Mouse (Mus musculus): Measurements from ENCODE around the gene Pold2. TPM values are rescaled to one million over a fixed set of nuclear protein-coding genes. Genes with fewer than 3 reads are reported as not detected.
A peak's percentile ranks its signal among the peaks of the same experiment; 100 is the strongest.

Pold2 gene
- 96.7 and 101 TPM in 2 replicates for polyA plus RNA-seq (2012; rRNA removed)

DNA sequence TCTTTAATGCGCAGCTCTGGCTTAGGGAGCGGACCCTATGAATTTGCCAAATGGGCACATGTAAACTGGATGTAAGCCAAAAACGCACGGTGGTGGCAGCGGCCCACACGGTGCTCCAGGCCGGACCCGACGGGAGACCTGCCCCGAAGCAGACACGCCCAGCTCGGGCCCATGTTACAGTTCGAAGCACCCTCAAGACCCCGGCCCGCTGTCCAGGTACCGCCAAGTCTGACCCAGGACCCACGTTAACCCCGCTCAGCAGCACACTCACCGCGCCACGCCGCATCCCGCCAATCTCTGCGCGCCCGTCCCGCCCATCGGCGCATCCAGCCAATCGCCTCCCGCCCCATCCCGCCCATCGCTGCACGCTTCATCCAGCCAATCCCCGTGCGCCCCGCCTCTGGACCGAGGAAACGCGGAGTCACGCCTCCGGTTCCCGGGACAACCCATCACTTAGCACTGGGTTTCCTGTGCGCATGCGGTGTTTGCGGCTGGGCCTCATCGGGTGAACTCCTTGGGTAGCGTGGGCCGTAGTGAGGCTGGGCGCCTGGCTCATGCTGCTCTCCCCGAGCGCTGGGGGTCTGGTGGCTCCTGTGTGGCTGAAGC lies at the start of gene Pold2:
Pold2 (minus strand) TSS at position 372 of the 606 bp plus-strand sequence.
- DNase-seq (ENCODE audit: low read depth) = peak; percentile 78

DNA sequence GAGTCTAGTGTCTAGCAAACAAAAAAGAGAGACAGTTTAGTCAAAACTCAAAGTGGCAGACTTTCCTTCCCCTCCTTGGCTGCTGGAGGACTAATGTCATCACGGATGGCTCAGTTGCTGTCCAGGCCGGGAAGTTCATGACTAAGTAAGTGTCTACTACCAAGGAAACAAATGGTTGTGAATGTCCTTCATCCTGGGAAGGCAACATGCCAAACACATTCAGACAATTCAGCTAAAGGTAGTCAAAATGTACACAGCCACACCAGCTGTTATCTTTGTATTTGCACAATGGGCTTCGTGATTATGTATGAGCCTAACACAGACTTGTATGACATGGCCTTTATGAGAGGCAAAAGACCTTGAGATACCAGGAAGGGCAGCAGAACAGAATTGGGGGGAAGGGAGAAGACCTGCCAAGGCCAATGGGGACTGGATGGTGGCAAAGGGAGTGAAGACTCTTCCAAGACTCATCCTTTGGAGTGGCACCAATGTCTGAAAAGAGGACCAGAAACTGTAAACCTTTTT lies 48.7 kb upstream of the Pold2 start:
- no peak for DNase-seq (ENCODE audit: low read depth)

DNA sequence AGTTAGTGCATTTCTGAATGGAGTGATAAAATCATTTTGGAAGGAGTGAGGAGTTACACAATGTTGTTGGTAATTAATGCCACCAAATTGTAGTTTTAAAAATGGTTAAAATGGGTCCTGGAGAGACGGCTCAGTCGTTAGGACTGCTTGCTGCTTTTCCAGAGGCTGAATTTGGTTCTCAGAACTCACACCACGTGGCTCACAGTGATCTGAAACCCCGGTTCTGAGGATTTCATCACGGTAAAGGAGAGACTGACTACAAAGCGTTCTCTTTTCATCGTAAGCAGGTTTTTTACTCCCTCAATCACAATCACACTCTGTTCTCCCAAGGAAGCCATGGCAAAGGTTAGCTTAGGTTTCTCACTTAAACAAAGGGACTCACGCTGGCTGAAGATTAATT lies 46.6 kb upstream of the Pold2 start:
- DNase-seq (ENCODE audit: low read depth) = no peak

DNA sequence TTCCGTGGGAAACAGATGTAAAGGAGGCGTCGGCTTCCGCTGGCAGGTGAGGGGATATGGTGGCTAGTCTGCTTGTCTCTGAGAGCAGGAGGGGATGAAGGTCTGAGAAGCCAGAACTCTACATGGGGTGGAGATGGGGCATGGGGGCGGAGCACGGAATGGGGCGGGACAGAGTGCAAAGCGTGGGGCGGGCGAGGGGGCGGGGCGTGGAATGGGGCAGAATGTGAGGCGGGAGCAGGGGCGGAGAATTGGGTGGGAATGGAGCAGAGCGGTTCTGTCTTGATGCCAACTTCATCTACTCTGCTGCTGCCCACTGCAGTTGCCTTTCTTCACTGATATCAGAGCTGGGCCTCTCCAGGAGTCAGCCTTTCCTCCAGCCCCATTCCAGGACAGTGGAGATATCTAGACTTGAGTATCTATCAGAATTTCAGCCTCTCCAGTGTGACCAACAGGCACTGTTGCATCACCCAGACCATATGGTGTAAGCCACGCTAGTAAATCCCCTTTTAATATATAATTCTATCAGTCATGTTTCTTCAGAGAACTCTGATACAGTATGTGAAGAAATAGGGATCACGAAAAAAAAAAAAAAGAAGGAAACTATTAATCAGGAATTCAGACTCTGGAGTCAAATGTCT lies 42.4 kb upstream of the Pold2 start:
- no peak for DNase-seq (ENCODE audit: low read depth)

DNA sequence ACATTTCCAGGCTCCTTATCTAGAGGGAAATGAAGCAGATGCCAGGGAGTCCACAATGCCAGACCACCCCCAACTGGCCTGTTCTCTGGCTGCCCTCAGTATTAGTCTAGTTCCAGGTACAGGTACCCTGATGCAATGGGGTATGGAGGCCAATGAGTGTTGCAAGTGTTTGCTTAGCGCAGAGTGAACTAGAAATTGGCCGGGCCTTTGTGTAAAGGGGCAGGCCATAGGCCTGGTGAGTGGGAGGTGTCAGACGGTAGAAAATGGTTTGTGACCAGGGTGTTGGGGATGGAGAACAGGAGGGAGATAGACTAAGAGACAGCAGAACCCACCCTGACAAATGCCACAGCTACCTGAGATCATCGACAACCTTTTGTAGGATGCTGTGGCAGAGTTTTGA lies 41.5 kb upstream of the Pold2 start:
- DNase-seq (ENCODE audit: low read depth) = no peak

DNA sequence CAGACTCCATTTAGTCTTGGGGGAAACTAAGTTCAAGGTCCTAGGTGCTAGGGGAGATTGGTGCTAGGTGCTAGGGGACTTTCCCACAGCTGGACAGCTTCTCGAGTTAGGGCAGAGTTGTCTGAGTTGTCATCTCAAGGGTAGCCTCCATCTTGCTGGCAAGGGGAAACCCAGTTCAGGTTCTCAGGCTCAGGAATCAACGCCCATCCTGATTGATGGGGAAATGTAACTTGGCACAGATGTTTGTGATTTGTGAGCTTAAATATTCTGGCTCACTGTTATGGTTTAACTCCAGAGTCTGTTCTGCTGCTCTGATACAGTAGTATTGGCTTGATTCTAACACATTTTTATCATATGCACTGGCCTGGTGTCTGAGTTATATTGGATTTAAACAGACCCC lies 40.0 kb upstream of the Pold2 start:
- DNase-seq (ENCODE audit: low read depth) = no peak

DNA sequence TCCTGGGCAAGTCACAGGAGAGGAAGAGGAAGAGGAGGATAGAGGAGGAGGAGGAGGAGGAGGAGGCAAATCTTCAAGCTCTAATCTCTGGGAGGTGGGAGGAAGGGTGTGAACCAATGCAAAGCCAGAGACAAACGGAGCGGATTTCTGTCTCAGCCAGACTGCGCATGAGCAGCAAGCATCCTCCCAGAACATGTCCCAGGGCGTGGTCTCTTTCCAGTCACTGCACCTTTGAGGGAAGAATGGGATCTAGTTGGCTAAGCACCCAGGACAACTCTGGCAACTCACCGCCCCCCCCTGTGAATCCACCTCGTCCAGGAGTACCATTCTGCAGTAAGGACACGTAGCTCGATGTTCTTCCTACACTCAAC lies 38.1 kb upstream of the Pold2 start:
- no peak for DNase-seq (ENCODE audit: low read depth)

DNA sequence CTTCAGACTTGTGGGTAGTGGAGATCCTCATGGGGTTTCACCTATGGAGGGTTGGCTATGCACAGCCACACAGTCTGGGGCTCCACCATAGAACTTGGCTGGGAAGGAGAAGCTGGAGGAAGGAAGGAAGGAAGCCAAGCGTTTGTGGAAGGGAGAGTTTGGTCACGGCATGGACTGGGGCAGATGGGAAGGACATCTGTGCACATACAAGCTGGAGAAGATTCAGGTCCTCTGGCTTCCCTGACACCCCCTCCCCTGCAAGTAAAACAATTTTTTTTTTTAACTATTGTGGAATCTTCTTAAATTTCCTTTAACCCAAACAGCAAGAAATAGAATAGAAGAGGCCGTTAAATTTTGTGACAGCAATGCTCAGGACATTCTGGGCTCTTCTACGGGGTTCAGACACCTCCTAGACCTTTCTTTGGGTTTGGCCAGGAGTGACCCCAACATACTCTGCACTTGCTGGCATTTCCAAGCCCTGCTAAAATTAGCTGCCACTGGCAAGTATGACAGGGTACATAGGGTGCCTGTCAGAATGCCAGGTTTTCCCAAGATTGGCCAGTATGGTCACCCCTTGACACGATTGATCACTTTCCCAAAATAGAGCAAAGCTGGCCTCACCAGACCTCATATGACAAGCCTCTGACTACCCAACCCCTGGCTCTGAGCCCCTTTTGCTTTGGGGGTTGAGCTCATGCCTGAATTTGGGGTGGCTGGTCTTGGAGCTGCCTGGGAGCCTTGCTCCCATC lies 37.5 kb upstream of the Pold2 start:
- DNase-seq (ENCODE audit: low read depth) = no peak

DNA sequence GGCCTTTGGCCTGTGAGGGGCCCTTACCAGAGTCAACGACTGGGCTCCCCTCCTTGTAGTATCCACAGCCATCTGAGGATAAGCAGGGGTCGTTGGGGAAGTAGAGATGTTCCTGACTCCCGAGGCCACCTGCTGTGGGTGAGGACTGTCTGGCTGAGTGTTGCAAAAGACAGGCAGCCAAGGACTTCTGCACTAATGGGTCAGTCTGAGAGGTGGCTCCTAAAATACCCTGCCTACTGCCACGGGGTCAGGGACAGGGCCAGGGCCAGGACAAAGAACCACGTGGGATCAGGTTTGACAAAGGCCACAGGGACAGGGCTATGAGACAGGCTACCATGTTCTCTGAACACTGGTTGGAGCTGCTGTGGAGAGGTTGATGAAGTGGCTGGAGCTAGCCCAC lies 36.8 kb upstream of the Pold2 start:
- DNase-seq (ENCODE audit: low read depth) = no peak

DNA sequence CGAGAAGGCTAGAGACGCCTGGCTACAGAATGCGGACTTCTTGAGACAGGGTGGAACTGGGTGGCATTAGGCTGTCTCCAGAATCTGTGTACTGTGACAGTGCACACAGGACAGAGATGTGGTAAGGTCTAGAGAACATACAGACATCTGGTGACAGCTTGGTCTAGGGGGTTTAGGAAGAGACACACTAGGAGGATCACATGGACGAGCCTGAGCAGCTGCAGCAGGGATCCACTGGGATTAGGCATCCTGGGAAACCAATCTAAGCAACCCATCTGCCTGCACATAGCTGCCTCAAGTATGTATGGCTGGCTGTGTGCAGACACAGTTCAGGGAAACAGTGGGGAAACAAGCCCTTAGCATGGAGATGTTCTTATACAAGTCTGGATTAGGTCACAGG lies 35.8 kb upstream of the Pold2 start:
- DNase-seq (ENCODE audit: low read depth) = no peak

DNA sequence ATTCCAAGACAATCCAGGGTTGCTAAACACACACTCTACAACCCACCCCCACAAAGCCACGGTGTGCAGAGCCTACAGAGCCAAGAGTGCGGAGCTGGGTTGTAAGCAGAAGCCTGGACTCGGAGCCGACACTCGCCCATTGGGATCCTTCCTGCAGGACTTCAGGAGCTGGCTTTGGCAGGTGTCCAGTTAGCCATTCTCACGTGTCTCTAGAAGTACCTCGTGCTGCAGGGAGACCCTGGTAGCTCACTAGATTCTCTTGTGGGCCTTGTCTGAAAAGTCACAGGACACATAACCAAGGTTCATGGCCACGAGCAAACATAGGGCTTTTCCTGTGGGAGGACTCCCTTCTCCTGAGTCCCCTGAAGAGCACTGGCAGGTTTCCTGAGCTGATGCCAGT lies 35.2 kb upstream of the Pold2 start:
- no peak for DNase-seq (ENCODE audit: low read depth)

DNA sequence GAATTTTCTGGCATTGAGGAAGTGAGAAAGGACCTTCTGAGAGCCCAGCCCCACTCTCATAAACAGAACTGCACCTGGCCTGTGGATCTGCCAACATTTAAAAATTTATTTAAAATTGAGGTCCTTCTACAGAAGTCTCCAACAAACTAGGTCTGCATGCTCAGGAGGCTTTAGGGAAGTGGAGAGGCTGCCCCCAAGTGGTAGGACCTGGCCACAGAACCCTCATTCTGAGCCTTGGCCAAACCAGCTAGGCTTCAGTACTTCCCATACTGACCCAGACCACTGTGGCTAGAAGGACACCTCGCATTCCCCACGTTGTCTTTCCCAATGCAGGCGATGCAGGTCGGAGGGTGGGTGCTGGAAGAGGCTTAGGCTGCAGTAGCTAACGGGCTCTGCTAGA lies 34.5 kb upstream of the Pold2 start:
- no peak for DNase-seq (ENCODE audit: low read depth)

DNA sequence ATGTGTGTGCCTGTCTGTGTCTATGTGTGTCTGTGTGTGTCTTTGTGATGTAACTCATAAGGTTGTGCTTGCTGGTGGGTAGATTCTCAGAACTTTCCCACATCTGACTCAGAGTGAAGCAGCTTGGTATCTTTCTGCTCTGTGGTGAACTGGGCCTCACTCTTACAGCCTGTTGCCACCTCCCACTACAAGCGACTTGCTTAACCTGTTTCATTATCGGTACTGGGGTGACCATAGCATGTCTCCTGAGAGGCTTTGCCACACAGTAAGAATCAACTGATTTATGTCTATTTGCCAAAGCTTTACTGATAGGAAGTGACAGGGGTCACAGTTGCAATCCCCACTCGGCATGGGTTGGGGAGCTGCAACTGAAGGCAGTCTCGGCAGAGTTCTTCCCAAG lies 30.6 kb upstream of the Pold2 start:
- DNase-seq (ENCODE audit: low read depth) = no peak

DNA sequence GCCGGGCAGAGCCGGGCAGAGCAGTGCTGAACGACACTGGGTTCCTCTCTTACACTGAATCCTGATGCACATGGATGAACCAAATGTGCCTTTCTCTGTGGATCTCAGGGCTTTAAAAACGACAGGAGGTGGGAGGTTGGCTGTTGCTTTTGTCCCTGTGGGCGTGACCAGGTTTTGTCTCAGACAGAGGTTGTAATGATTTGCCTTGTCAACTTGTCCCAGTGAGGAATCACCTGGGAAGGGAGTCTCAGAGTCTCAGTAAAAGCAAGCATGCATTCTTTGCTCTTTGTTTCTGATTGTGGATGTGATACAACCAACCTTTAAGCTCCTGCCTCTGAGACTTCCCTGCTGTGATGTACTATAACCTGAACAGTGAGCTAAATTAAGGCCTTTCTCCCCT lies 29.0 kb upstream of the Pold2 start:
- no peak for DNase-seq (ENCODE audit: low read depth)

DNA sequence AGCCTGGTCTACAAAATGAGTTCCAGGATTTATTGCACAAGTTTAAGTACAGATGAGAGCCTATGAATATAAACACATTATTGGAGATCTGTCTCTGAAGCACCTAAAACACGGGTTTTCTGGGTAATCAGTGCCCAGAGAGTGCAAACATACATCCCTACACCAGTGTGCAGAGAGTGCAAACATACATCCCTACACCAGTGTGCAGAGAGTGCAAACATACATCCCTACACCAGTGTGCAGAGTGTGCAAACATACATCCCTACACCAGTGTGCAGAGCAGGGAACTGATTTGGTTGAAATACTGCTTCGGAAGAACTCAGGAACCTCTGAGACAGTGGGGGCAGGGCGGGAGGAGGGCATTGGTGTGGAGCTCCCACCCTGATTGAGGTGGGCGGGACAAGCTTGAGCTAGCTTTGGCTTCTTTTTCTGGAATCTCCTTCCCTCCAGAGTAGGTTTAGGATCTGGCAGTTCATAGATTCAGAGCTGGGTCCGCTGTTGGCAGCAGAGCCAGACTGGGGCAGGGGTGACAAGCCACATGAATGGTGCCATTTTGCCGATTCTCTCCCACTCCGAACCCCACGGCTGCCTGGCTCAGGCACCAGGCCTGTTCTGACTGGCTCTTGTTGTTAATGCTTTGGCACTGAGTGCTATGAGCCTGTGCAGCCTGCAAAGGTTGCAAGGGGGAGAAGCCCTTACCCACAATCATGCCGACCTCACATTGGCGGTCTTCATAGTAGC lies 27.9 kb upstream of the Pold2 start:
- no peak for DNase-seq (ENCODE audit: low read depth)

DNA sequence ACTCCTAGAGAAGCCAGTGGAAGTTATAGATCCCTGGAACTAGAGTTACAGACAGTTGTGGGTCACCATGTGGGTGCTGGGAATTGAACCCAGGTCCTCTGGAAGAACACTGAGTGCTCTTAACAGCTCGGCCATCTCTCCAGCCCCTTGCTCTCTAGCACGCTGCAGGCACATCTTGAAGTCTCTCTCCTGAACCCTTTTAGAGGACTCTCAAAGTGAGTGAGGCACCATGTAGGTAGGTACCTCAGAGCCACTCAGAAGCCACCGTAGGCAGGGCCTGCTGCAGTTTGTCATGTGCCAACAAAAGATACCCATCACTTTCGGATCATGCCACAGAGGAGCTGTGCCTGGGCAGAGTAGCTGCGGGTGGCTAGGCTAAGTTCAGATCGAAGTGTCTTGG lies 26.8 kb upstream of the Pold2 start:
- DNase-seq (ENCODE audit: low read depth) = no peak

DNA sequence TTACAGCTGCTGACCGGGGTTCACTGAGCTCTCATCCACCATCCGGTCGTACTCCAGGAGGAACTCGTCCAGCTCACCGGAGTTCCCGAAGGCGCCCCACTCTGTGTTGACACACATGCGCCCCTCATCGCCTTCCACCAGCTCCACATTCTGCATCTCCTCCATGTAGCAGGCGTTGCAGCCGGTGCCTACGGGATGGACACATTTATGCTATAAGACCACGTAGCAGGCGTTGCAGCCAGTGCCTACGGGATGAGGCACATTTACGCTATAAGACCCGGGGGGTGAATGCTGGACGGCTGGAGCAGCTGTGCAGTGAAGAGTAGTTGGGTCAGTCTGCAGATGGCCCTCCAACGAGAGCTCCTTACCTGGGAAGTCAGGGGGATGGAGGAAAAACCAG lies 26.3 kb upstream of the Pold2 start:
- no peak for DNase-seq (ENCODE audit: low read depth)

DNA sequence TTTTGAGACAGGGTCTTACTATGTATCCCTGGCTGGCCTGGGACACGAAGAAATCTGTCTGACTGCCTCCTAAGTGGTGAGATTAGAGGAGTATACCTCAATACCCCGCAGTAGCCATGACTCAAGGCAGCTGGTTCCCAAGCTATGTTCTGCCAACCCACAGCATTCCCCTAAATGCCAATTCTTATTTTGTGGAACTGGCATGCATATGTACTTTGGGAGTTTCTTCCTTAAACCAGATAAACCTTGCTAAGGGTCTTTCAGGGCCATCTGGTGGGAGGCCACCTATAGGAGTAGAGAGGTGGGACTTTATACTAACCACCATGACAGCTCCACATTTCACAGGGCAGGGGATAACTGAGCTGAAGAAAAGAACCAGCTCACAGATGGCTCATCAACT lies 25.8 kb upstream of the Pold2 start:
- no peak for DNase-seq (ENCODE audit: low read depth)

DNA sequence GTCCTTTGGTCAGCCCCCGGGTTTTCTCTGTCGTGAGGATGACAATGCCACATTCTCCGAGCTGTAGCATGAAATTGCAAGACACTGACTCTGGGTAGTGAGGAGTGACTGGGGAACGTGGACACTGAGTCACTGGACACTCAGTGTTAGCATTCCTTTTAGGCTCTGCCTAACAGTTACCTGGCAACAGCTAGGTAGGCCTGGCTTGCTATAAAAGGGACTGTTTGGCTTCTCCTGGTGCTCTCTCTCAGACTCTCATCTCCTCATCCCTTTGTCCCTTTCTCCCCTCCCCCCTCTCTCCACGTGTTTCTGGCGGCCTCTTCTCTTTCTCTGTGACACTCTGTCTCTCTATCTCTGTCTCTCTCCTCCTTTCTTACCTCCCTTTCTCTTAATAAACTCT lies 24.3 kb upstream of the Pold2 start:
- no peak for DNase-seq (ENCODE audit: low read depth)

DNA sequence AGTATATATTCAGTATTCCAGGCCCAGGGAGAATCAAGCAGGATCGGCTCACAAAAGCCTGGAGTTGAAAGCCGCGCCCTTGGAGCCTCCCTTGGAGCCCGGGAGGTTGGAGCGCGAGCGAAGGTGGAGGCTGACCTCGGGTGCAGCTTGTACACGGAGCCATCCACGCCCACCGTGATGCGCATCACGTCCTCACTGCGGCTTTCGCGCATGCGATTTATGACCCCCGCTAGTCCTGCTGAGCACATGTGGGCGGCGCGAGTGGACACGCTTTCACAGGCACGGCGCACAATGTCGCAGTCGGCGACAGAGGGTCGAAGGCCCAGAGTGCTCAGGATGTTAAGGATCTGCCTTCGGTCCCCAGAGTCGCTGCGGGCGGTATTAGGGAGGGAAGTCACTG lies 23.9 kb upstream of the Pold2 start:
- no peak for DNase-seq (ENCODE audit: low read depth)

DNA sequence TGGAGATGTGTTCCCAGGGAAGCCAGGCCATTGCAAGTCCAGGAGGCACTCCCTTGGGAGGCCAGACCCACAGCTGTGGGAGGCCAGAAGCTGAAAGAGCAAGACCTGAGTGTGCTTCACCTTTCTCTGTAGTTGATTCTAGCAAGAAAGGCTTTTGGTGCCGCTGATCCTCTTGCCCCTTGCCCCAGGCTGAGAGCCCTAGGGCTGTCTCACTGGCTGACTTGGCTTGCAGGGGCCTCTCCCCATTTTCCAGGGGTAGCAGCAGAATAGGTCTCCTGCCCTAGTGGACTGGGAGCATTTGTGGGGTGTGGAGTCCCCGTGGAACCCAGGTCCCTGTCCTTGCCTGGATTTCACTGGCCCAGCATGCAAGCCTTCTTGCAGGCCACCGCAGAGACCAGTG lies 23.2 kb upstream of the Pold2 start:
- no peak for DNase-seq (ENCODE audit: low read depth)

DNA sequence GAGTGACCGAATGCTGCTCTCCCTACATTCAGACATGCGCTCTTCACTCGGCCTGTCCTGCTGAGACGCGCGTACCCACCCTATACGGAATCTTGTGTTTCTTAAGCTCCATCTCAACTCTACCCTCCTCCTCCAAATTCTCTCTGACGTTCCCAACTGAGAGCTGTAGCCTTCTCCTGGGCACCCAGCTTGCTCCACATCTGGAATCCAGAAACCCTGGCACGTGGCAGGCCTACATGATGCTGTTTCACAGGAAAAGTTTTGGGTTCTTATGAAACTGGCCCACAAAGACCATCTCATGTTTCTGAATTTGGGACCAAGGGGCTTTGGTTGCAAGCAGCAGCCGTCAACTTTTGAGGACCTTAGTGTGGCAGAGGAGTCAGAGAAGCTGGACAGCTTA lies 21.2 kb upstream of the Pold2 start:
- no peak for DNase-seq (ENCODE audit: low read depth)

DNA sequence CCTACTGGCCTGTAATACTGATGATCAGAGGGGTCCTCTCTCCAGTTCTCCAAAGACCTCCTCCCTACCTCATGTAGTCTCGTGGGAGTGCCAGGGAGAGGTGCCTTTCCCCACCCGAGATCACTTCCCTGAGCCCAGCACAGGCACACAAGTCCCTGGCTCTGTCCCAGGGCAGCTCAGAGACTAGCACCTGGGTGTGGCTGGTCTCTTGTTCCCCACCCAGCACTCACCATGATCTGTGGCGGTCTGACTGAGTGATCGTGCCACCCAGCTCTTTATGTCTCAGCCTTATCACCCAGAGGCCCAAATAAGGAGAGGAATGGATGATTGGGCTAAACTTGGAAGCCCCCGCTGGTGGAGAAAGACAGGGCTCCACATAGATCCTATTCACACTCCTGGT lies 20.4 kb upstream of the Pold2 start, which contains the start of gene Myl7:
Myl7 (minus strand) TSS at position 252 of the 400 bp plus-strand sequence.
- DNase-seq (ENCODE audit: low read depth) = no peak

All from gonadal fat pad, adult 2 months (tissue).